Mouse (Mus musculus) thymus, adult 18-20 months (tissue): ENCODE results near the gene Flt3.

ENCODE experiments used
- DNase-seq, 2 experiments: peaks; one replicate each; pipeline ENCODE4 v3.0.0; 2022; ENCODE audit warnings: mixed read lengths in 2 of 2

Flt3 gene

GRCm38 (mm10) chr5:147307398-147307785 is 92.9 kb downstream of the Flt3 start:
- DNase-seq: no peak

- DNase-seq: no peak
Measured at GRCm38 (mm10) chr5:147306638-147307397, 93.5 kb downstream of the Flt3 start, which contains the start of gene Cdx2. TSS of gene Cdx2 (minus strand) at chr5:147307270.

DNA sequence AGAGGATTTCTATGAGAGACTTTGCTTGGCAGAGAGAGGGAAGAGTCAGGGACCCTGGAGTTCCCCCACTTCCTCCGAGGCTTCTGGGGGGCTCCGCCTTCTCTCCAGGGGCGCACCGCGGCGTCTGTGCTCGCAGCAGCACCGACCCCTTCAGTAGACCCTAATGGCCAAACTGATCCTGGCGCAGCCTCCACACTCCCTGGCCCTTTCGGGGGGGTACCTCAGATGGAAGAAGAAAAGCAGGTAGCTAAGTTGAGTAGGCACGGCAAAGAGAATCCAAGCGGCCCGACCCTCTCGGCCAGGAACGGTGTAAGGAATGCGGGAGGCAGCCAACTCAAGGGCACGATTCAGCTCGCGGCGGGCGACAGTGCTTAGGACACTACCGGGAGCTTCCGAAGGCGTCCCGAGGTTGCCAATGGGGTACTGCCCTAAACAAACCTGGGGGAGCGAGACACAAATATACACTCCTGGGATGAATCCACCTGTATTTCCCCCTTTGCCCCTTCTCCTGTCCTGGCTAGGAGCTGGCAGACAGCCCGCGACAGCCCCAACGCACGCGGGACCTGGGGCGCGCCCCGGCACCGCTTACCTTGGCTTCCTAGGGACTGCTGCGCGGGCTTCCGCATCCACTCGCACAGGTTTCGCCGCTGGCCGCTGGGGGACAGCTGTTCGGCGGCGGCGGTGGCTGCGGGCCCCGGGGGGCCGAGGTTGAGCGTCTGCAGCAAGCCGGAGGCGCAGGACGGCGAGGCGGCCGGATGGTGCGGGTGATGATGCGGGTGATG is 94.2 kb downstream of the Flt3 start:
- DNase-seq: no peak

DNA sequence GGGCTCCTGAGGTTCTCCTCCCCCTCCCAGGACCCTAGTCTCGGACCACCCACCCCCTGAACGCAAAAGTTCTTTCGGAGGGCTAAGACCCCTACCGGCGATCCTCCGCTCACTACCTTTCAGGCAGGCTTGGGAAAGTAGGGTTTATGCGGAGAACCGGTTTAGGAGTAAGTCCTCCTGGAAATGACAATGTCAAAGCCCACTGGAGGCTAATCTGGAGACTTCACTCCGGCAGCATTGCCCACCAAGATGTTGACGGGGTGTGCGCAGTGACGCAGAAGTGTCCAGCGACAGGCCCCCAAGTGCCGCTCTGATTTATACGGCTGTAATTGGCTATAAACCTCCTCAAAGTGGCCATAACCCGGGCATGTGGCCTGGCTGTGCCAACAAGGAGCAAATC is 95.1 kb downstream of the Flt3 start:
- no peak for DNase-seq

- DNase-seq: no peak
Measured at GRCm38 (mm10) chr5:147304276-147305155, 95.8 kb downstream of the Flt3 start.

- no peak for DNase-seq
Measured at GRCm38 (mm10) chr5:147302746-147303400, 97.4 kb downstream of the Flt3 start.

DNA sequence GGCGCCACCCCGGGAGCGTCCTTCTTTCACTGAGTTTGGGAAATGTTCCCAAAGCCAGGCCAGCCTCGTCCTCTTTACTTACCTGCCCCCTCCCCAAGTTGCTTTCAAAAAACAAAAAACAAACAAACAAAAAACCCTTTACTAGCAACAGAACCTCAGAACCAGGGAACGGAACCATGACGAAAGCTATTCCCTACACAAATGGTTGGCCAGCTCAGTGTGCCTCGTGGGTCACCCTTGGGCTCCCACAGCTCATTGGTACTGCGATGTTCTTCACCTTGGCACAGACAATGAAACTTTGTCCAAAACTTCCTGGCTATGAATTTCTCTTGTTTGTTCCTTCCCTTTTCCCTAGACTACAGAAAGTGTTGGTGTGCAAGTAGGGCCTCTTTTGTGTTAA is 98.1 kb downstream of the Flt3 start:
- DNase-seq: no peak

- DNase-seq: no peak
Measured at GRCm38 (mm10) chr5:147301781-147302070, 98.6 kb downstream of the Flt3 start.

DNA sequence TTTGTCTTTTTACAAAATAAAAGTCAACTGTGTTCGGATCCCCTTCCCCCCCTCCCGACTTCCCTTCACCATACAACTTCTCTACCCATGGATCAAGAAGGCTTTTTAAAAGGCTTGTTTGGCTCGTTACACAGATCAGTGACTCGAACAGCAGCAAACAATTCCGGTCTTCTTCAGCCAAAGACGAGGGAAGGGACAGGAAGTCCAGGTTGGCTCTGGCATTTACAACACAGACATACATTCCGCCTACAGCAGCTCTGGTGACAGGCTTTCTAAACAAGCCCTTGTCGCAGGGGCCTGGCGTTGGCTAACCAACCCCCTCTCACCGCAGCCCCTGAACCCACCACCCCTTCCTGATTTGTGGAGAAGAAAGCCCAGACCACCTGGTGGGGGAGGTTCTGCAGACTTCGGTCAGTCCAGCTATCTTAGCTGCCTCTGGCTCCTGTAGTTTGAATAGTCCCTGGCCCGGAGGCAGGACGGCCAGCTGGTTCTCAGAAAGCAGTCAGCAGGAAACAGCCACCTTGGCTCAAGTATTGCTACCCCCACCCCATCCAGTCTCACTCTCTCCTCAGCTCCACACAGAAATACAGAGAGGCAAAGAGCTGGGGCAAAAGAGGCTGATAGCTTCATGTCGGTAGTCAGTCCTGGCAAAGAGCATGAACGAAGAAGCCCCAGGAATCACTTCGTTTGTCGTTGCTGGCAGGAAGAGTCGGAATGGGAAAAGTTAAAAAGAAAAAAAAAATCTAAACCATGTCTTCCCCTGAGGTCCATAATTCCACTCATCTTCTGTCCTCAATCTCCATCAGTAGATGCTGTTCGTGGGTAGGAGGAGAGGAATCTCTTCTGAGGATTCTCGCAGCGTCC is 99.1 kb downstream of the Flt3 start:
- DNase-seq: no peak

GRCm38 (mm10) chr5:147300001-147300363 is 100.3 kb downstream of the Flt3 start:
- DNase-seq: no peak

GRCm38 (mm10) chr5:147299255-147300000 is 100.9 kb downstream of the Flt3 start:
- DNase-seq: no peak

DNA sequence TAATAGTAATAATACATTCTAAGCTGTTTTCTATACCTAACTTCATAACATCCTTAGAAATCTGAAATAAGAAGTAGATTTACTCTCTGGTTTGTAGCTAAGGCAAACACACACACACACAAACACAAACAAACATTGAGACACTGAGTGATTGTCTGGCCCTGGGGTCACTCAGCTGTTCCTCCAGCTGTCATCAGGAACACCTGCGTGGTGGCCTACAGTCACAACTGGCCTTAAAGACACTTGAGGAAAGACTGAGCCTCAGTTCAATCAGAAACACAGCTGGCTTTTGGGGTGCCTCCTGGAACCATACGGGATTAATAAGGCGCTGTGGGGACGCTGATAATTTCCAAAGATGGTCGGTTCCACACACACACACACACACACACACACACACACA is 103.0 kb downstream of the Flt3 start:
- DNase-seq: no peak

DNA sequence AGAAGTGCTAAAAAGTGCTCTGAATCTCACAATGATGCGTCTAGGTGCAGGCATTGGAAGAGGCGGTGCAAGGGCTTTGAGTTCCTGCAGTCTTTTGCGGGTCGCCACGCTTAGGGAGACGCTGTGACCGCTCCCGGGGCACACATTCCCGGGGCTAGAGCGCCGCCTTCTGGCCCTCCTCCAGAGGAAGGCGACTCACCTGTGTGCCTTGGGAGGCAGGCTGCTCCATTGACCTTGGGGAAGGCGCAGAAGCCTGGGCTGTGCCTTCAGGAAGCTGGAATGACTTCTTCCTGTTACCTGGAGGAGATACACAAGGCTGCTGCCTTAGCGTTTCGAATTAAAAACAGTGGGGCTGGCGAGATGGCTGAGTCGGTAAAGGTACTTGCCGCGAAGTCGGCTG is 106.2 kb downstream of the Flt3 start:
- DNase-seq: no peak

- DNase-seq: no peak
Measured at GRCm38 (mm10) chr5:147293127-147293910, 107.0 kb downstream of the Flt3 start.

- no peak for DNase-seq
Measured at GRCm38 (mm10) chr5:147292506-147293120, 107.7 kb downstream of the Flt3 start.

- no peak for DNase-seq
Measured at GRCm38 (mm10) chr5:147291764-147292505, 108.4 kb downstream of the Flt3 start.

DNA sequence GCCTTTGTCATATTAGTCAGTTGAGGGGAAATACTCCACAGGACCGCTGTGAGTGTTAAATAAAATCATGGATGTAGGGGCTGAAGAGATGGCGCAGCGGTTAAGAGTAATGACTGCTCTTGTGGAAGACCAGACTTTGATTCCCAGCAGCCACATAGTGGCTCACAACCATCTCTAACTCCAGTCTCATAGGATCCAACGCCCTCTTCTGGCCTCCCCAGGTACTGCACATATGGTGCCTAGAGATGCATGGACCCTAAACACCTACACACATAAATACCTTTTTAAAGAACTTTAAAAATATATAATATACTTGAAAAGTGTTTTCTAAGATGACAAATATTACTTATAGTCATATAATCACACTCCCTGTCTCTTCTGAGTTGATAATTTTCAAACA is 115.9 kb downstream of the Flt3 start:
- no peak for DNase-seq
